Mouse (Mus musculus) right cerebral cortex, postnatal 4 days (tissue): ENCODE data around the gene Prickle1.

Source experiments
- DNase-seq: peaks from one replicate; pipeline ENCODE4 v3.0.0-alpha.2; 2022

The Prickle1 gene

DNA sequence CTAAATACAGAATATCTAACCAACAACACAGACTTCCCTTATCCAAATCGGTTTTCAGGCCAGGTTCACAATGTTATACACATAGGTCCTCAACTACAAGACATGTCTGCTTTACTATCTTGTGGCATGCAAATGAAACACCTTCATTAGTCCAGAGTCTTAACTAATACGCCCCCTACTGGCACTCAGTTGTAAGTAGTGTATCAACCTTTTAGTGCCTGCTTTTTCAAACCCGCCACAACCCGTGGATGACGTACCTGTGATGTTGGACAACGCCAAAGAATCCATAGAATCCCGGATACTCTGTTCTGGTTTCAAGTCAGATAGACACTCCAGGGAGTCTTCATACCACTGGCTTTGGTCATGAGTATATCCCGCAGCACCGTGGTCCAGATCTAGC is 93.0 kb downstream of the Prickle1 start:
- DNase-seq, result no peak

DNA sequence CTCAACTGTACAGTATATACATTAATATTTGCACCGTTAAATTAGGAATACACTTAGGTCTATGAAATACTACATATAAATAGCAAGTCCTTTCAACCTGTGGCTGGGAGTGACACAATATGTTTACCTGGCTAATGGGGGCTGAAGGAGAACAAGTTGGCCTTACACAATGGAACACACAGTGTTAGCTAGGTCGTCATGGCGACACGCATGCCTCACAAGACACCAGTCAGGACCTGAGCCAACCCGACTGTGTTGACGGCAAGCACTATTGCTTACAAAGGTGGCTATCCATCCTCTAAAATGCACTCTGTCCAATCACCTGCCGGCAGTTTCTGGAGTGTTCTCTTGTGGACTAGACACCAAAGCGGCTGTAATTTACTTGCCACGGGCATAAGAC is 95.8 kb downstream of the Prickle1 start:
- DNase-seq, result no peak

DNA sequence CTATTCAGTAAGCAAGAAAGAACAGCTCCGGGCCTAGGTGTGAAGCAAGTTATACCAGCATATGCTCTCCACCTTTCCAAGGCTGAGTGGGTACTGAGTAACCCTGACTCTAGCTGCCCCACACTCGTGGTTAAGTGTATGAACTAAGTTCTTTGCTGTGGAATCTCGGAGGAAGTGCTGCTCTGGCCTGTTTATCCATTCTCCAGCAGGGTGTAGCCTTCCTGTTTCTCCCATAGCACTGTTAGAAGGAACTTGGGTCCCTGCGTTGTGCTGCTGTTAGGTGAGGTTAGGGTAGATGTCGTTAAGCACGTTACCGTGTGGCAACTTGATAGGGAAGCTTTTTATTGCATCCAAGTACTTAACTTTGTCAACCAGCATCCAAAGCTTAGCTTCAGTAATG is 101.0 kb downstream of the Prickle1 start:
- DNase-seq, result no peak

DNA sequence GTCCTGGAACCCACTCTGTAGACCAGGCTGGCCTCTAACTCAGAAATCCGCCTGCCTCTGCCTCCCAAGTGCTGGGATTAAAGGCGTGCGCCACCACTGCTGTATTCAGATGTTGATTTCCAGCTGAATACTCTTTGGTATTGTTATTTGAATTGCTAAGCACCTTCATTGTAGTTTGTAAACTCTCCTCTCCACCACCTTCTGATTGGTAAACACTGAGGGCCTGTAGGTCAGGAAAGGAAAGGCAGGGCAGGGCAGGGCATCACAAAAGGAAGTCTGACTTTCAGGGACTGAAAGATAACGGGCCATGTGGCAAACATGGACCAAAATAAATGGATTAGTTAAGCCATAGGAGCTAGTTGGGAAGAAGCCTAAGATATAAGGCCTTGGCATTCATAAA is 106.1 kb downstream of the Prickle1 start:
- no peak for DNase-seq

DNA sequence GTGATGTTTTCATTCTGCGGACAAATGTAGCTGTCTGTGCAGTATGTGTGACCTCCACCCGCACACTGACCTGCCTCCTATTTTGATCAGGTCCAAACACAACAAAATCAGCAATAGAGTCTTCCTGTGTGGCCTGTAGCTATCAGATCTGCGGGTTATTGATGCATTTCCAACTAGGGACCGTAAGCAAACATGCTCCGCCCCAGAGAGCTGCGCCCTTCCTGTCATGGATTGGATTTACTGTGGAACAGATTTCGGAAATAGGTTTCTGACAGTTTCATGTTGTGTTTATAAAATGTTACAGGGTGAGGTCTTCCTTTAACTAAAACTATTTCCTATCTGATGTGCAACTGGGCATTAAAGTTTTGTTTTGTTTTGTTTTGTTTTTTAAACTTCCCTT is 109.6 kb downstream of the Prickle1 start:
- DNase-seq, result no peak

DNA sequence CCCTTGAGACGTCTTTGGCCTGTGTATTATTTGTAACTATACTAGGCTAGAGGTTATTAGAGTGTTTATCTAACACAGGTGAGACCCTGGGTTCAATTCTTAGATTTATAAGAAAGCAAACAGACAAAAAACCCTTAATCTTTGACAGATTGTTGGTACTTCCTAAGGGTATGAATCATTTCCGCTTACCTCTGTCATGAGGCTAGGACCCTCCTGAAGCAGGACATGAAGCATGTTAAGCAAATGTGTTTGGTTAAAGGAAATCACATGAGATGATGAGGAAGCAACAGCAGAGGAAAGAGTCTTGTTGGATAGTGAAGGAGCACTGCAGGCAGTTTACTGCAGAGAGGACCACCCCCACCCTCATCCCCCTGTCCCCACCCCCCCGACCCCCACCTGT is 110.4 kb downstream of the Prickle1 start:
- DNase-seq, result no peak

DNA sequence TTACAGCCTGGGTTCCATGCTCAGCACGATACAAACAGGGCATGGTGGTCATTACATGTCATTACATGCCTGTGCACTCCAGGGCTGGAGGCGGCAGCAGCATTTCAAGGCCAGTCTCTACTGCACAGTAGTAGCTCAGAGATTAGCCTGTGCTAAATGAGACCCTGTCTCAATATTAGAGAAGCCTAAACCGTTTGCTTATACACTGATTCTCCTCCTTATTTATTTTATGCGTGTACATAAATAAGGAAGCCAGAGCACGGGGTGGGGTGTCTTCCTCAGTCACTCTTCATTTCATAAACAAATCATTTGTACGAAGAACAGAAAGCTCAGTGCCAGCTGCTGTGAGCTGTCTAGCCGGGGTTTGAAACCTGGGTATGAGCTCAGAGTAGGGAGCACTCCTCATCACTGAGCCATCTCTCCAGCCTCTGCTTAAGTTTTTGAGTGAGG is 111.4 kb downstream of the Prickle1 start:
- no peak for DNase-seq

DNA sequence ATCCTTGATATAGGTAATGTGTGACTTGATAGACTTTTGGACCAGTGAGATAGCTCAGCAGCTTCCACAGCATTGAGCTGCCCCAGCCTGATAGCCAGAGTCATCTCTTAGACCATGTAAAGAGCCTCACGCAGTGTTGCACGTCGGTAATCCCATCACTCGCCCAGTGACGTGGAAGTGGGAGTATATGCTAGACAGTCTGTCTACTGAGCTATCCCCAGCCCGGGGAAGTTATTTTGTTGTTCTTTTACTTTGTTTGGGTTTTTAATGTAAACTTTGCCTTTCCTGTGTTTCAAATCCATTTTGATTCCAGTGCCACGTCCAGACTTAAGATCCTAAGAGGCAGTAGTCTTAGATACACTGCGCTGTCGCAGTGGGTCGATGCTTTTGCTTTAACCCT is 114.6 kb downstream of the Prickle1 start:
- DNase-seq, result no peak

DNA sequence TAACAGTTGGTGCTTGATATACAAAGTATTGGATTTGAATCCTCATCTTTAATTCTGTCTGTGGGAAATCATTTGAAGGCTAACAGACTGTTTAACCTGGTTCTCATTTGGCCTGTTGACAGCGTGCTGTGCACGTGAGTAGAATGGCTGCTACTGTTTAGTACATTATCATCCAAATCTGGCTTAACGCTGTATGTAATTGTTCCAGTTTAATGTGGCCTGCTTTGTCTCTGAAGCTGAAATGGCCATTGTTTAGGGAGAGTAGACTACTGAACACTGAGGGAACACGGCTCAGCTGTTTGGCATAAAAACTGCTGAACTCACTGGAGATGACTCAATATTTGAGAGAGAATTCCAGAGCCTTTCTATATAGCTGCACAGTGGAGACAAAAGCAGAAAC is 116.2 kb downstream of the Prickle1 start:
- no peak for DNase-seq

DNA sequence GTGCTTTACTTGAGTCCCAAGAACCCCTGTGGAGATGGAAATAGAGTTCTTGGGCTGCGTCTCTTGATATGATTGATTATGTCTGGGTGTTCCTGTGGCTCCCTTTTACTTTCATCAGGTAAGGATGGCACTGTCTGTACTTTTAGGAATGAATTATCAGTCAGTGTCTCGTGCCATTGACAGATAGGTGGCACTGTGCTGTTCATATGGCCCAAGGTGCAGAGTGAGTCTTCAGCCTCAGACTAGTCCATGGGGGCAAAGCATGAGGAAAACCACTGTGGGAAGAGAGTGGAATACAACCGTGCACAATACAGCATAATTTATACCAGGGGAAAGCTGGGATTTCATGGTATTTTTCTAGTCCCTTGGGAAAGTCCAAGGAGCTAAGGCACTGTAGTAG is 117.0 kb downstream of the Prickle1 start:
- no peak for DNase-seq

DNA sequence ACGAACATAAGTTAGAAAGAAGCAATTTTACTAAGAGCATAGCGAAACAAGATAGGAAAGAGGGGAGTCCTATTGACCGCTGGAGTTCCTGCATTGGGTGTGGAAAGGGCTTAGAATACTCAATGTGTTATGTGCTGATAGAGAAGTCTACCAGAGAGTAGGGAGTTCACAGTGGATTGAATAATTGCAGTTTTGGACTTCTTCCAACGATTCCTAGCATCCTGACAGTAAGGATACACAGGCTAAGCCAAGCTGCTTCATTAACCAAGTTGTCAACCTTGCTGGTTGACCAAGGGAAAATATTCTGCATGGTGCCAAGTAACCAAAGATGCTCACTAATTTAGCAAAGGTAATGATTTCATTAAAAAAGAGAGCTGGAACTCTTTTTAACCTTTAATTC is 118.0 kb downstream of the Prickle1 start:
- no peak for DNase-seq

DNA sequence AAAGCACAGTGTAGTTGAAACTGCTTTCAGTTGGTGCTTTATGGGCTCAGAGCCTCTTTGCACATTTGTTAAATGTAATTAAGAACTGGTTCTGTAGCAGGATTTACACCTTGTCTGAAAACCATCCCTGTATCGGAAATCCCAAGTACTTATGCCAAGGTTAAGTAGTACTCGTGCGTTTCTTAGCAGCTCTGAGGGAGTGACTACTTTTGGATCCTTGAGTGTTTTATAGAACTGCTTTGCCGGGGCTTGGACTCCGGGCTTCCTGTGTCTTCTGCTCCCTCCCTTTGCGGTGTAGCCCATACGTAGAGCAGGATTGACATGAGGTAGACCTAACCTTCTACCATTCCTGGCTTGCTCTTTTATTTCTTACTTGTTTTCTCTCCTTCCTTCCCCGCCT is 120.0 kb downstream of the Prickle1 start:
- no peak for DNase-seq

DNA sequence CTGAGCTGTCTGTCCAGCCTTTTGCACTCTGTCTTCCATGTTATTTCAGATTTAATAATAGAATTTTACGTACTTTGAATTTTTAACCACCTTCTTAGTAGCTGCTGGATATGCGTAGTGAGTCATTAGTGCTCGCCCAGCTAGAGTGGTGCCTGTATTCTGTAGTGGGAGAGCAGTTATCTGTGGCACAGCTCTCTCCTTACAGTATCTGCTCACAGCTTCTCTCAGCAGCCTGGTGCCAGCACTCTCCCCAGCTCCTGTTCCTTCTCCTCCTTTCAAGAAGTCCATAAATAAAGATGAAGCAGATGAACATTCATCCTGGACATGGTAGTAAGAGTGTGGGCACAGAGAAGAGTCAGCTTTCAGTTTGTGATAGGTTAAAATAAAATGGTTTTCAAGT is 121.4 kb downstream of the Prickle1 start:
- no peak for DNase-seq

DNA sequence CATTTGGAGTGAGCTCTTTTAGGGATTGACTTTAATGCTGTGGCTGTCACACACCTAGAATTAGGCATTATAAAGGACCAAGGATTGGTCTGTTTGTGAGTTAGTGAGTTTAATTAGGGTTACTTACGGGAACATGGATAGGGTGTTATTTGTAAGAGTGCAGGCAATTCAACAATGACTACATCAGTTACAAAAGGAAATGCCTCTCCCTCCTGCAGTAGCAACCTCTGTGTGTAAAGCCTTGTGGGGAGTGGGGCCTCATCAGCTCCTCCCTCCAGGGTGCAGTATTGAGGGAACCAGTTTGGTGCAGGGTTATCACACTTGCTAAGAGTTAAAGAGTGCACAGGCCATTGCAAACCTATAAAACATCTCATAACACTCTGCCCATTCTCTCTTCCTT is 123.6 kb downstream of the Prickle1 start:
- DNase-seq, result no peak

DNA sequence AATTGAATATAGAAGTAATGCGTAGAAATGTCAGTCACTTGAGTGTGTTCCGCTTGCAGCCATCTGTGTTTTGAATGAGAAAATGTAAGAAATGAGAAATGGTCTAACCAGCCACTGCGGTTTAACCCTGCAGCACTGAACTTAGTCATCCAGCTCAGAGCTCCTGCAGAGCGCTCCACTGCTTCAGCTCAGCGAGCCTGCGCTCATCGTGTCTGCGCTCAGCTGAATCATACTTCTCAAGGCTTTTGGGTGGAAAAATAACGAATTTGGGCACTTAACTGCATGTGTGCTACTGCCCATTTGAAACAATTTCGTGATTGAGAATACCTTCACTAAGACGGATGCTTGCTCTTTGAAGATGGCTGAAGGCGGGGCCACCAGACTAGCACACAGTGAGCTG is 124.0 kb downstream of the Prickle1 start:
- DNase-seq, result no peak

DNA sequence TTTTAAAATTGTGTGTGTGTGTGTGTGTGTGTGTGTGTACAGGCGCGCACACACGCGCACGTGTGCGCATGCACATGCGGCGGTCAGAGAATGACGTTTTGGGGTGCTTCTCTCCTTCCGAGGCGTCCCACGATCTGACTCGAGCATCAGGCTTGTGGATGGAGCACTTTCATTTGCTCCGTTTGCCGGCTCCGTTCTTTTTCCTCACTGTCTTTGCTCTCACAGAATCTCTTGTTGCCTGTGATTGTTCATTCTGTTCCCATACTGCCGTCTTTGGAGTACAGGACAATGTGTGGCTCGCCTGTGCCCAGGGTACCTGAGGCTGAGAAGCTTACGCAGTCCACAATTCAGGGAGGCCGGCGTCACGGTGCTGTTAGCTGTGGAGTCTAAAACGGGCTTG is 134.6 kb downstream of the Prickle1 start:
- no peak for DNase-seq

DNA sequence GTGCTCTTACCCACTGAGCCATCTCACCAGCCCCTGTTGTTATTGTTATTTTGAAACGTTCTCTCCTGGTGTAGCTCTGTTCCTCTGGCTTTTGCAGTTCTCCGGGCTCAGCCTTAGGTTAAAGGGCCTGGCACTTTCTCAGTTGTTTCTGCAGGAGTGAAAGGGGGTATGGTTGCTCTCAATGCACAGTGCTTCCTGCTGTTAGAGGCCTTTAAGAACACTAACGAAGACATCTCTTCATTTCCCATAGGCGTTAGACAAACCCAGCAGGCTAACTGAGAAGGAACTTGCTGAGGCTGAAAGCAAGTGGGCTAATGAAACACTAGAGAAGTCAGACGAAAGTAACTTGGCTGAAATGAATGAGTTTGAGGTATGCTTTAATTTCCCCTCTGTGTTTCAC is 136.3 kb downstream of the Prickle1 start:
- DNase-seq, result no peak

DNA sequence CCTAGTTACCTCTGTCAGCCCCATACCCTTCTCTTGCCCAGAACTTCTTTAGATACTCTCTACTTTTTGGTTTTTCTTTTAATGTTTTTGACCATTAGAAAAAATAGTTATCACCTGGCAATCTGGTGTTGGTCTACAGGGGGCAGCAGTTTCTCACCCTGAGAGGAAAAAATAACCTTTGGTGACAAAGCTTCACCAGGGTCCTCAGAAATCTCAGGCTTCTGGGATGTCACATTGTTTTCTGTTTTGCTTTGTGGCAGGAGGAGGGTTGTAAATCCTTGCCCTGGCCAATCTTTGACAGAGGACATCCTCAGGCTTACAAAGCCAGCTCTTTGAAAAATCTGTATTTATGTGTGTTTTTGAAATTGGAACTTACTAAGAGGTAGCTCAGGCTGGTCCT is 139.7 kb downstream of the Prickle1 start:
- no peak for DNase-seq

DNA sequence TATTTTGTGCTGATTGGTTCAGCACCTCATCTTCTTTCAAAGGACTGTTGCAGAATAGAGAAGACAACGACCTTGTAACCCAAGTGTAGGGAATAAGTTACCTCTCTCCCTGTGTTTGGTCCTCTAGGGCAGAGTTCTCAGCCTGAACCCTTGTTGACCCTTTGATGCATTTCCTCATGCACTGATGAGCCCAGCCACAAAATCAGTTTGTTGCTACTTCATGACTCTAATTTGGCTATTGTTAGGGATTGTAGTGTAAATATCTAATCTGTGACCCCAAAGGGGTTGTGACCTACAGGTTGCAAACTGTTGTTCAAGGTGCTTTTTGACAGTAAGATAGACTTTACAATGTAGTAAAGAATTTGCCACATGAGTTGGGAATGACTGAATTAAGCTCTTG is 142.4 kb downstream of the Prickle1 start:
- no peak for DNase-seq
